Mouse (Mus musculus): Measurements from ENCODE around the gene Fzd9. TPM values are rescaled to one million over a fixed set of nuclear protein-coding genes. Genes with fewer than 3 reads are reported as not detected.

Gene Fzd9
- polyA plus RNA-seq (2016; fragmentation: Nextera tagmentation; extraction: Ambion mirVana): 13.6 and 14.1 TPM in 2 replicates

DNA sequence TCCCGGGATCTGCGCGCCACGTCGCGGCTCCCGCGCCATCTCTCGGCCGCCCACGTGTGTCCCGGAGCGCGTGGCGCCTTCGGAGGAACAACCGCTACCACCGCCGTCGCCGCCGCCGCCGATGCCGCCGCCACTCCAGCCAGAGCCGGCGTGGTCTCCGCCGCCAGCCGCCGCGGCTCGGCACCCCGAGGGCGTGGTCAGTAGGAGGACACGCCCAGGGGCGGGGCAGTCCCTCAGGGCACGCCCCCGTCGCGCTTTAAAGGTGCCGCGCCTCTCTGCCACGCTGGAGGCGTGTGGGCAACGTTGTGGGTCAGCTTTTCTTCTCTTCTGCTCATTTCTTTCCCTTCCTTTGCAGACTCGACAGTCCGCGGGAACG, at the start of gene Fzd9:
Gene Fzd9, minus strand, starts transcription at position 152 of the 376 bp plus-strand sequence.
- Histone ChIP-seq H3K36me3 (replicated peaks) (peaks cover 24% of the 10 kb centered on the region), H3K9me3 (peaks cover 5% of the 10 kb centered on the region), H3K4me3 (peak within 1 kb of the TSS; percentile 79), H3K27ac (peak within 1 kb of the TSS; percentile 94), H3K4me1 (peaks cover 94% of the 10 kb centered on the region), H3K27me3 (ENCODE audit: poor library complexity, severe bottlenecking) (peaks cover 27% of the 10 kb centered on the region)
- under 1% methylated on average over 51 of the region's 51 CpGs for WGBS
- peak; percentile 89 for DNase-seq (ENCODE audit: extremely low spot score, low spot score)

DNA sequence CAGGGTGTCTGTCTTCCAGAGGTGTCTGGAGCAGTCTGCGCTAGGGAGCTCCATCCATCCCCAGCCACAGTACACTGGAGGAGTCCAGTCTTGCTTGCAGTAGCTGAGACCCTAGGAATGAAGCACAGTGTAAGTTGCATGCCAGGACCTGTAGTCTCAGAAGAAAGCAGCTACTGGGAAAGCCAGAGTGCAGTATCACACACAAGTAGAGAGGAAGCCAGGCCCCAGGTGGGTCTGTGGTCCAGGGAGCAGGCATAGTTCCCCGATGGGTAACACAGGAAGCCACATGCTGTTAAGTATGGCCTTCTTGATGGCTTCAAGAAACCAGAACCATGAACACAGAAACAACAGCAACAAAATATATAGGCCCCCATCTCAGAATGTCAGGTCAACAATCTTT, 41.0 kb upstream of the Fzd9 start:
- no peak for DNase-seq (ENCODE audit: extremely low spot score, low spot score)
- 95% methylated on average over 2 of the region's 2 CpGs for WGBS
- H3K9me3 ChIP-seq: no peaks in the 10 kb centered on the region
- H3K36me3 ChIP-seq (replicated peaks): no peaks in the 10 kb centered on the region
- no peak overlapping the region for H3K4me3 ChIP-seq
- no peak overlapping the region for H3K27ac ChIP-seq
- H3K4me1 ChIP-seq: peaks cover 15% of the 10 kb centered on the region
- H3K27me3 ChIP-seq (ENCODE audit: poor library complexity, severe bottlenecking): no peaks in the 10 kb centered on the region

DNA sequence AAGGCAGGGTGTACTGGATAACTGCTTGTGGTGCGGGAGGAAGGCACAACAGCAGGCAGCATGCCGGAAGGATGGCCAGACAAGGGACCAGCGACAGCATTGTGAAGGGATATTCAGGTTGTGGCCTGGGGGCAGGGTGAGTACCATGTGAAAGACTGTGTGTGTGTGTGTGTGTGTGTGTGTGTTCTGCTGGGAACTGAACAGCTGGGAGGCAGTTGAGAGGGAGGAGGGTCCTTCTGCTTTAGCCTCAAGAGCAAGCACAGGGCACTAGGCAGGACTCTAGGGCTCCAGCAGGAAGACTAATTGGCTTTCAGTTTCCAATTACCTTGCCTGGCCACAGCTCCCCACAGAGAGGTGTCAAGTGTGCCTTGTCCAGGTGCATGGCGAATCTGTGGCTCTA, 40.2 kb upstream of the Fzd9 start:
- Histone ChIP-seq H3K27me3 (ENCODE audit: poor library complexity, severe bottlenecking) (no peaks in the 10 kb centered on the region), H3K4me3 (no peak overlapping the region), H3K4me1 (peaks cover 19% of the 10 kb centered on the region), H3K9me3 (no peaks in the 10 kb centered on the region), H3K36me3 (replicated peaks) (no peaks in the 10 kb centered on the region), H3K27ac (peak overlapping the region; percentile 2; the same call in 1 of the 2 replicates)
- WGBS: 41% methylated on average over 4 of the region's 4 CpGs
- no peak for DNase-seq (ENCODE audit: extremely low spot score, low spot score)

DNA sequence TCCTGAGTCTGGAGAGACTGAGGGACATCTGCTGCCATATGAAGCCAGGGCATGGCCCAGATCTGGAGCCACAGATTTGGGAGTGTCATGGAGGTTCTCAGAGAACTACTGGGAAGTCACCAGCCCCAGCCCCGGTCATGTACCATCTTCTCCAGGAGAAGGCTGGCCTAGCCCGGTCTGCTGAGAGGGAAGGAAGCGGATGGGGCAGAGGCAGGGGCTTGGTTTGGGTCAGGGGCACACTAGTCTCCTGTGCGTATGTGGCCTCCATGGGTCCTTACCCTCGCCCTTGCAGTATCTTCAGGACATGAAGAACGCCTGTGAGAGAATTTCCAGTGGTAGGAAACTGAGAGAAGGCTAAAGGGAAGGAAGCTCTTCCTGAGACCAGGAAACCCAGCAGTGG, 39.7 kb upstream of the Fzd9 start:
- H3K9me3 ChIP-seq: no peaks in the 10 kb centered on the region
- 87% methylated on average over 6 of the region's 6 CpGs for WGBS
- H3K27me3 ChIP-seq (ENCODE audit: poor library complexity, severe bottlenecking): no peaks in the 10 kb centered on the region
- H3K27ac ChIP-seq: peak overlapping the region; percentile 2; the same call in 1 of the 2 replicates
- peaks cover 22% of the 10 kb centered on the region for H3K4me1 ChIP-seq
- H3K36me3 ChIP-seq (replicated peaks): no peaks in the 10 kb centered on the region
- H3K4me3 ChIP-seq: no peak overlapping the region
- DNase-seq (ENCODE audit: extremely low spot score, low spot score): no peak

DNA sequence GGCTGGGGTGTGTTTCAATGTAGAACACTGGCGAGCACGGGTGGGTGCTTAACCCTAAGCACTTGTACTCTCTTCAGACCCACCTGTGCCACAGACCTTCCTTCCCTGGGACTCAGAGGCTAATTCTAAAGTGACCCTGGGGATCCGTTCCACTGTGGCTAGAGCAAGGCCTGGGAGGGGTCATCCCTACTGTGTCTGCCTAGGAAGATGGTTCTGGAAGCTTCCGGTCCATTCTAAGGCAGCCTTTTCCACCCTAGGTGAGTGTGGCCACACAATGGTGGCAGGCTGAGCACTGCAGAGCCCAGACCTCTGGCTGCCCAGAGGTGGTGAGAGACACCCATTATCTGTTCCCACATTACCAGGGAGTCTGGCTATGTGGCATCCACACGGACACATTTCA, 35.9 kb upstream of the Fzd9 start:
- no peaks in the 10 kb centered on the region for H3K36me3 ChIP-seq (replicated peaks)
- whole genome bisulfite sequencing: 87% methylated on average over 5 of the region's 5 CpGs
- H3K4me1 ChIP-seq: peaks cover 25% of the 10 kb centered on the region
- H3K9me3 ChIP-seq: no peaks in the 10 kb centered on the region
- no peaks in the 10 kb centered on the region for H3K27me3 ChIP-seq (ENCODE audit: poor library complexity, severe bottlenecking)
- H3K27ac ChIP-seq: no peak overlapping the region
- no peak for DNase-seq (ENCODE audit: extremely low spot score, low spot score)
- no peak overlapping the region for H3K4me3 ChIP-seq

DNA sequence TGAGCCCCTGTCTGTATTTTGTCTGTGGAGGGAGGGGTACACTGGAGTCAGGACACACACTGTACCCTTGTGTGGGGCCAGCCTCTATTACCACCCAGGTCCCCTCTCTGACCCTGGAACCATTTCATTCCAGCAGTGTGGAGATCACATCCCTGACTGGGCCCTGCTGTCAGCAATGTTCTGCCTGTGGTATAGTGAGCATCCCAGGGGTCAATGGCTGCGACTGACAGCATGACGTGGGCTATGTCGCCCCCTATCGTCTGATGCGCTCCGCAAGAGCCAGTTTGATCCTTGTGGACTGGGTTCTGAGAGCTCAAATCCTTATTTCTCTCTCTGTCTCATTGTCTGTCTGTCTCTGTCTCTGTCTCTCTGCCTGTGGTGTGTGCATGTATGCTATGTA, 35.2 kb upstream of the Fzd9 start:
- WGBS: under 1% methylated on average over 6 of the region's 6 CpGs

DNA sequence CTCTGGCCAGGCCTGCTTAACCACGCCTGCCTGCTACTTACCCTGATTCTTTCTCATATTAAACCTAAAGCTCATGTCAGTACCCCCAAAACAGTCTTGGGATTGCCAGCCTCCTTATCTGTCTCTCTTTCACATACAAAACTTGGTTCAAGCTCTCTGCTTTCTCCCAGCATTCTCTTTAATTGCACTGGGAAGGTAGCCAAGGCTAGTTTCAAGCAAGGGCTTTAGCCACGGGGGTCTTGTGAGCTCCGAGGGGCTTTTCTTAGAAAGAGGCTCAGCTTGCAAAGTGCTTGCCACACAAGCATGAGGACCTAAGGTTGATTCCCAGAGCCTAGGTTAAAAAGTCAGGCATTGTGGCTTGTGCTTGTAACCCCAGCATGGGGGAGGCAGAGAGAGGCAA, 34.2 kb upstream of the Fzd9 start:
- Histone ChIP-seq H3K4me3 (no peak overlapping the region), H3K27me3 (ENCODE audit: poor library complexity, severe bottlenecking) (no peaks in the 10 kb centered on the region), H3K36me3 (replicated peaks) (no peaks in the 10 kb centered on the region), H3K9me3 (no peaks in the 10 kb centered on the region), H3K27ac (peak overlapping the region; percentile 63; the same call in 1 of the 2 replicates), H3K4me1 (peaks cover 15% of the 10 kb centered on the region)
- 77% methylated on average over 3 of the region's 3 CpGs for WGBS
- DNase-seq (ENCODE audit: extremely low spot score, low spot score): no peak

More for the DNA sequence above, 35.2 kb upstream of the Fzd9 start:
- H3K27me3 ChIP-seq (ENCODE audit: poor library complexity, severe bottlenecking): no peaks in the 10 kb centered on the region
- peak; percentile 81 for DNase-seq (ENCODE audit: extremely low spot score, low spot score)
- H3K9me3 ChIP-seq: no peaks in the 10 kb centered on the region
- H3K4me1 ChIP-seq: peaks cover 17% of the 10 kb centered on the region
- H3K36me3 ChIP-seq (replicated peaks): no peaks in the 10 kb centered on the region
- no peak overlapping the region for H3K4me3 ChIP-seq
- H3K27ac ChIP-seq: peak overlapping the region; percentile 37; the same call in 1 of the 2 replicates

DNA sequence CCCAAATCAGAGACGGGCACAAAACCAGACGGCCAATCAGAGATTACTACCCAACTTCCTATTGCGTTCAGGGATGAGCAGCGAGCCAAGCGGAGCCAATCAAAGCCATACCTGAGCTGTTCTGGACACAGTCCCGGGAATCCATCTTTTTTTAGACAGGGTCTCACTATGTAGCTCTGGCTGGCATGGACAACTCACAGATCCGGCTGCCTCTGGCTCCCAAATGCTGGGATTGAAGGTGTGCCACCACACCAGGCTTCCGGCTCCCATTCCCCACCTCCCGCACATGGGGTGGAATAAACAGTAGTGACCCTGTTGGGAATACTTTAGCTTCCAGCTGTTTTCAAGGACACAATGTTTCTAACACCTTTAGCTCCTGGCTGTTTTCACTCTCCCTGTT, 29.2 kb upstream of the Fzd9 start:
- Histone ChIP-seq H3K4me1 (peaks cover 22% of the 10 kb centered on the region), H3K27me3 (ENCODE audit: poor library complexity, severe bottlenecking) (peaks cover 27% of the 10 kb centered on the region), H3K27ac (no peak overlapping the region), H3K4me3 (no peak overlapping the region), H3K36me3 (replicated peaks) (no peaks in the 10 kb centered on the region), H3K9me3 (no peaks in the 10 kb centered on the region)
- 85% methylated on average over 9 of the region's 9 CpGs for WGBS
- no peak for DNase-seq (ENCODE audit: extremely low spot score, low spot score)

DNA sequence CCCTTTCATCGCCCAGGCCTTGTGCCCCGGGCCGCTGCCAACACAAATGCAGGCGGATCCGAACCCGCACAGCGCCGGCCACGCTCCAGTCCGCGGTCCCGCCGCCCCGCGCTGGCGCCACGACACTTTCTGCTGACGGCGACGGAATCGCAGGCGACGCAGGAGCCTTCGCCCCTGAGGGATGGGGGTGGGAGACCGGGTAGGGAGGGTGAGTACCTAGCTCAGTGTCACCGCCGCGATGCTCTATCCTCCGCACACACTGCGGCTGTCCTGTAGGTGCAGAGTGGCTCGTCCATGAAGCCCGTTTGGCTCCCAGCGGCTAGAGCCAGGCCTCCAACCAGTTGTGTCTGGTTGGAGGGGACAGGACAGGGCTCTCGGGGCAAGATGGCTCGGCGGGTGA, 25.6 kb upstream of the Fzd9 start:
- no peaks in the 10 kb centered on the region for H3K36me3 ChIP-seq (replicated peaks)
- H3K9me3 ChIP-seq: no peaks in the 10 kb centered on the region
- peaks cover 41% of the 10 kb centered on the region for H3K27me3 ChIP-seq (ENCODE audit: poor library complexity, severe bottlenecking)
- peak overlapping the region; percentile 42 for H3K4me3 ChIP-seq
- H3K27ac ChIP-seq: peak overlapping the region; percentile 66
- H3K4me1 ChIP-seq: peaks cover 46% of the 10 kb centered on the region
- 3% methylated on average over 36 of the region's 36 CpGs for WGBS
- peak; percentile 38 for DNase-seq (ENCODE audit: extremely low spot score, low spot score)

DNA sequence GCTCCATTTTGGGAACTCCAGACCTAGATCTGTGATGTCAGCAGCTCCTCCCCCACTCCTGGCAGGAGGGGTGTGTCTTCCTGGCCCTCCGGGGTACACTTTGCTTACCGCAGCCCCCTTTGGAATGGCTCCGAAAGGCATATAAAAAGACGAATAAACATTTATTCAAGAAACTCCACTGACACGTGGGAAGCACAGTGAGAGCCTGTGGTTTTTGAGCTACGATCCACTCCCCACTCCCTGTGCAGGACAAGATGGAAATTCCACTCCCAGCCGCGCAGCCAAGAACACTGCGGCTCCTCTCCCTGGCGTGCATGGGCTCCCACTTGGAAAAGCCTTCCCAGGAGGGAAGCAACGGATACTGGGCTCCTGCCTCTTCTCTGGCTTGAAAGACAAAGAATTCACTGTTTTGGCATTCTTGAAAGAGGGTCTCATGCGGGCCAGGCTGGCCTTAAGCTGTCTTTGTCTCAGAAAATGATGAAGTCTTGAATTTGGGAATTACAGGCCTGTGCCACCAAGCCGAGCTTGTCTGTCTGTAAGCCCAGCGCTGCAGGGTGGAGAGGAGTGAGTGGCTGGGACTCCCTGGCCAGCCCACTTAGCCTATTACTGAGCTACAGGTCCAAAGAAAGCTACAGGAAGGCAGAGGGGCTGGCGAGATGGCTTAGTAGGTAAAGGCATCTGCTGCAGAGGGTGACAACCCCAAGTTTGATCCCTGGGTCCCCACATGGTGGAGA, 23.8 kb upstream of the Fzd9 start:
- peaks cover 51% of the 10 kb centered on the region for H3K4me1 ChIP-seq
- H3K4me3 ChIP-seq: peak overlapping the region; percentile 30
- H3K27me3 ChIP-seq (ENCODE audit: poor library complexity, severe bottlenecking): peaks cover 41% of the 10 kb centered on the region
- H3K36me3 ChIP-seq (replicated peaks): no peaks in the 10 kb centered on the region
- DNase-seq (ENCODE audit: extremely low spot score, low spot score): peak; percentile 38
- peak overlapping the region; percentile 79 for H3K27ac ChIP-seq
- WGBS: 12% methylated on average over 15 of the region's 15 CpGs
- no peaks in the 10 kb centered on the region for H3K9me3 ChIP-seq

DNA sequence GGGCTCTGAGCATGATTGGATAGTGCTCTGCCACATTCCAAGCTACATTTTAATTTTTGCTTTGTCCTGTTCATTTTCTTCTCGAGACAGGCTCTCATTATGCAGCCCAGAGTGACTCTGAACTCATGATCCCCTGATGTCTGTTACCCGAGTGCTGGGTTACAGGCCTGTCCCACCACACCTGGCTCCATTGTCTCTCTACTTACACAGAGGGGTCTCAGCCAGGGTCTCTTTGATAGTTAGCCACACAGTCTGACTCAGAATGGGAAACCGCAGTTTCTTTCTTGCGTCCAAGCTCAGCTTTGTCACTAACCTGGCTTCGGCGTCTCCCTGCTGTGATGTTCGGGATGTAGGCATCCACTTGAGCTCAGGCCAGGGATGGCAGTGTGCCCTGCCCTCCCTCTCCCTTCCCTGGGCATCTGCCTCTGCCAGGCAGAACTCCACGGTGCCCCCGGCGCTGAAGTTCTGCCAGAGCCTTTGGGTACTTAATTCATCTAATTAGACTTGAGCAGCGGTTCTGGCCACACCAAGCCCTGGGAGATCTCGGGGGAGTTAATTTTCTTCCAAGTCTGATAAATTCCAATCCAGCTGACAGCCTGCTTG, 20.6 kb upstream of the Fzd9 start:
- peaks cover 28% of the 10 kb centered on the region for H3K27me3 ChIP-seq (ENCODE audit: poor library complexity, severe bottlenecking)
- no peak overlapping the region for H3K4me3 ChIP-seq
- peaks cover 47% of the 10 kb centered on the region for H3K4me1 ChIP-seq
- no peaks in the 10 kb centered on the region for H3K9me3 ChIP-seq
- H3K36me3 ChIP-seq (replicated peaks): no peaks in the 10 kb centered on the region
- H3K27ac ChIP-seq: peak overlapping the region; percentile 12
- 62% methylated on average over 12 of the region's 12 CpGs for WGBS
- no peak for DNase-seq (ENCODE audit: extremely low spot score, low spot score)

DNA sequence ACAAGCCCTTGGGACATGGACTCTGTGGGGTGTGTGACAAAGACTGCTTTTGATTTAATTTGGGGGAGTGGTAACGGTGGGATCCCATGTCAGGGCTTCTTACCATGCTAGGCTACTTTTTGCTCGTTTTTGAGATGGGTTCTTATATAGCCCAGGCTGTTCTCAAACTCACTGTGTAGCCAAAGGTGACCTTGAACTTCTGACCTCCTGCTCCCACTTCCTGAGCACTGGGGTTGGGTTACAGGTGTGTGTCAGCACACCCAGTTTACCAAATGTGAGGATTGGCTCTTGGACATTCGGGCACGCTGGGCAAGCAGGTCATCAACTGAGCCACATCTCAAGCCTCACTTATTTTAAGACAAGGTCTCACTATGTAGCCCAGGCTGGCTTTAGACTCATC, 19.3 kb upstream of the Fzd9 start:
- Histone ChIP-seq H3K4me3 (no peak overlapping the region), H3K4me1 (peaks cover 39% of the 10 kb centered on the region), H3K9me3 (no peaks in the 10 kb centered on the region), H3K36me3 (replicated peaks) (no peaks in the 10 kb centered on the region), H3K27me3 (ENCODE audit: poor library complexity, severe bottlenecking) (peaks cover 15% of the 10 kb centered on the region), H3K27ac (peak overlapping the region; percentile 61; the same call in 1 of the 2 replicates)
- 90% methylated on average over 4 of the region's 4 CpGs for WGBS
- DNase-seq (ENCODE audit: extremely low spot score, low spot score): no peak

DNA sequence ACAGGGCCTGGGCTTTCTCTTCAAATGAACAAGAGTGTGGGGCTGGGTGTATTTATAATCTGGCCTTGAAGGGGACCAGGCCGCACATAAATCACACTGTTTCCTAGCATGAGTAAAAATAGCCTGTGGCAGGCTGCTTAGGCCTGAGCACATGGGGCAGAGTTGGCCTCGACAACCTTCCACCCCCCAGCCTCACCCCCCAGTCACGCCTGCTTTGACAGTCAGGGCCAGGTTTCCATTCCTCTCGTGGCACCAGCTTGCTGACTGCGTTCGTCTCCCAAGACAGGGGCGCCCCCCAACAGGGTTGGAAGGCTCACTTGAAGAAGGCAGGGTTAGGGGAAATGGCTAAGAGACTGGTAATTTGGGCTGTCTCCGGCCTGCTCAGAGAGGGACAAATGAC, 18.4 kb upstream of the Fzd9 start:
- H3K4me1 ChIP-seq: peaks cover 39% of the 10 kb centered on the region
- H3K4me3 ChIP-seq: no peak overlapping the region
- H3K27me3 ChIP-seq (ENCODE audit: poor library complexity, severe bottlenecking): peaks cover 7% of the 10 kb centered on the region; the same call in 1 of the 2 replicates
- no peaks in the 10 kb centered on the region for H3K9me3 ChIP-seq
- H3K36me3 ChIP-seq (replicated peaks): no peaks in the 10 kb centered on the region
- 91% methylated on average over 8 of the region's 8 CpGs for WGBS
- 0 out of 2 replicates have a peak overlapping the region, but pooled peaks have one; percentile 22 for H3K27ac ChIP-seq
- no peak for DNase-seq (ENCODE audit: extremely low spot score, low spot score)
